ENCODE assay signal across 22 mouse cellular contexts in the genomic region with DNA sequence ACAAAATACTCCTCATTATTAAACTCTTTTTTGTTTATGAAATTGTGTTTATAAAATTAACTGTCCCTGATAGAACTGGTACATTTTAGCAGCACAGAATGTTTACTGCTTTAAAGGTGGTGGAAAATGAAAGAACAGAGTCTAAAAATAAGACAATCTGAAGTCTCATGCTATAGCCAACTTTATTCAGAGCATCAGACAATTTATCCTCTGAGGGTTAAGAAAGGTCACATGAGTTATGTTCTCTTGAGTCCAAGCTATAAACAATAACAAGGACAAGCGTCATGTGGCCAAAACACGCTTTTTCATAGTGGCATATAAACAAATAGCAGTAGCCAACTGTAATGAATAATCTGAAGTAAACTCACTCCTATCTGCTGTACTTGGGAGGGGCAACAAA.
DNase-seq lines count a peak whose midpoint lies in the region; ATAC-seq and TF ChIP-seq lines count a peak whose summit lies in the region.
"Had no signal": no experiment of that assay in that cellular context is flagged by ENCODE, and none has a peak within 500 bp of the region (broad histone marks: within the 10 kb centered on the region; RNA-seq: fewer than 3 reads in every experiment).

No protein-coding gene starts in this region.

- H3K9me3 ChIP-seq in lung, embryonic 15.5 days: no peaks in the 10 kb centered on the region
- H3K9me3 ChIP-seq in lung, postnatal 0 days (ENCODE audit: low read length): no peaks in the 10 kb centered on the region
- H3K9me3 ChIP-seq: embryonic facial prominence, embryonic 13.5 days; embryonic facial prominence, embryonic 15.5 days; forebrain, embryonic 10.5 days; forebrain, embryonic 12.5 days had no signal

- H3K27me3 ChIP-seq in lung, embryonic 15.5 days: no peaks in the 10 kb centered on the region
- H3K27me3 ChIP-seq in lung, postnatal 0 days (replicated peaks; ENCODE audit: insufficient read depth, low read length): no peaks in the 10 kb centered on the region
- H3K27me3 ChIP-seq: embryonic facial prominence, embryonic 13.5 days; embryonic facial prominence, embryonic 15.5 days; forebrain, embryonic 12.5 days had no signal

- H3K4me1 ChIP-seq in lung, embryonic 15.5 days: no peaks in the 10 kb centered on the region
- H3K4me1 ChIP-seq in lung, postnatal 0 days (ENCODE audit: insufficient read depth, low read depth, low read length): no peaks in the 10 kb centered on the region
- H3K4me1 ChIP-seq: embryonic facial prominence, embryonic 13.5 days; embryonic facial prominence, embryonic 15.5 days; forebrain, embryonic 10.5 days; forebrain, embryonic 12.5 days had no signal

- H3K9ac ChIP-seq in lung, embryonic 15.5 days: no peak overlapping the region
- H3K9ac ChIP-seq in lung, postnatal 0 days (replicated peaks; ENCODE audit: low read depth): no peak overlapping the region
- H3K9ac ChIP-seq: embryonic facial prominence, embryonic 13.5 days; embryonic facial prominence, embryonic 15.5 days; forebrain, embryonic 12.5 days had no signal

- no peak for TF ChIP-seq EP300 in lung, postnatal 0 days (IDR thresholded peaks at IDR 0.05)

- no peak overlapping the region for H3K4me2 ChIP-seq in lung, embryonic 15.5 days
- H3K4me2 ChIP-seq in lung, postnatal 0 days (replicated peaks; ENCODE audit: low read depth, low read length): no peak overlapping the region
- H3K4me2 ChIP-seq: embryonic facial prominence, embryonic 13.5 days; embryonic facial prominence, embryonic 15.5 days; forebrain, embryonic 12.5 days had no signal

- WGBS in lung, embryonic 15.5 days: 29% methylated on average over 2 of the region's 2 CpGs
- WGBS in lung, postnatal 0 days: 45% methylated on average over 2 of the region's 2 CpGs

- ATAC-seq in lung, embryonic 15.5 days (ENCODE audit: borderline replicate concordance, extremely low read depth, low FRiP score, low TSS enrichment): peak; percentile 75; the same call in 1 of the 2 replicates
- no peak for ATAC-seq in lung, postnatal 0 days
- ATAC-seq: forebrain, embryonic 14.5 days; forebrain, embryonic 16.5 days had no signal

- TF ChIP-seq CTCF in lung, postnatal 0 days (IDR thresholded peaks at IDR 0.05): no peak

- no peaks in the 10 kb centered on the region for H3K36me3 ChIP-seq in lung, embryonic 15.5 days
- H3K36me3 ChIP-seq in lung, postnatal 0 days (ENCODE audit: insufficient read depth, low read length): no peaks in the 10 kb centered on the region
- H3K36me3 ChIP-seq: embryonic facial prominence, embryonic 13.5 days; embryonic facial prominence, embryonic 15.5 days; forebrain, embryonic 10.5 days; forebrain, embryonic 12.5 days had no signal

- DNase-seq in lung, postnatal 4 days: no peak
- DNase-seq in lung, postnatal 0 days (ENCODE audit: low spot score): peak; percentile 9
- DNase-seq in lung, postnatal 25 days (ENCODE audit: low spot score): no peak
- no peak for DNase-seq in adrenal gland, postnatal 4 days (ENCODE audit: low spot score in 2 of 2)
- DNase-seq: adrenal gland, adult 8-10 months; adrenal gland, postnatal 14 days; adrenal gland, postnatal 36 days; cerebellum, adult 11 months; cerebellum, adult 18-20 months; cerebellum, adult 8-10 months; cerebellum, adult 9-11 months; cerebellum, postnatal 14 days; cerebellum, postnatal 36 days; embryo, embryonic 11 days had no signal

- no peak overlapping the region for H3K27ac ChIP-seq in lung, embryonic 15.5 days
- H3K27ac ChIP-seq in lung, postnatal 0 days (ENCODE audit: low read length): no peak overlapping the region
- H3K27ac ChIP-seq: embryonic facial prominence, embryonic 13.5 days; embryonic facial prominence, embryonic 15.5 days; forebrain, embryonic 10.5 days; forebrain, embryonic 12.5 days had no signal

- H3K4me3 ChIP-seq in lung, embryonic 15.5 days: no peak overlapping the region
- no peak overlapping the region for H3K4me3 ChIP-seq in lung, postnatal 0 days (ENCODE audit: low read depth, low read length)
- H3K4me3 ChIP-seq: embryonic facial prominence, embryonic 13.5 days; embryonic facial prominence, embryonic 15.5 days; erythroblast, embryonic 14.5 days; forebrain, embryonic 10.5 days; forebrain, embryonic 12.5 days had no signal
